14 mouse cellular contexts compared by ENCODE assay signal in genomic region chr2:44165789-44166188, GRCm38 (mm10).
A peak's percentile ranks its signal among the peaks of the same experiment; 100 is the strongest.
DNase-seq lines count a peak whose midpoint lies in the region; ATAC-seq and TF ChIP-seq lines count a peak whose summit lies in the region.
"Had no signal": no experiment of that assay in that cellular context is flagged by ENCODE, and none has a peak within 500 bp of the region (broad histone marks: within the 10 kb centered on the region; RNA-seq: fewer than 3 reads in every experiment).

No protein-coding gene starts in this region.

- TF ChIP-seq EP300 in lung, postnatal 0 days (IDR thresholded peaks at IDR 0.05): no peak

- TF ChIP-seq CTCF in lung, postnatal 0 days (IDR thresholded peaks at IDR 0.05): no peak

- 27% methylated on average over 3 of the region's 3 CpGs for WGBS in lung, postnatal 0 days
- 35% methylated on average over 3 of the region's 3 CpGs for WGBS in intestine, embryonic 16.5 days

- H3K9ac ChIP-seq in lung, postnatal 0 days (replicated peaks; ENCODE audit: low read depth): no peak overlapping the region
- H3K9ac ChIP-seq in intestine, embryonic 16.5 days (ENCODE audit: low read depth, low read length): no peak overlapping the region
- H3K9ac ChIP-seq: heart, embryonic 13.5 days; midbrain, embryonic 13.5 days; neural tube, embryonic 13.5 days had no signal

- no peaks in the 10 kb centered on the region for H3K9me3 ChIP-seq in lung, postnatal 0 days (ENCODE audit: low read length)
- no peaks in the 10 kb centered on the region for H3K9me3 ChIP-seq in intestine, embryonic 16.5 days (ENCODE audit: control insufficient read depth, low read length)
- H3K9me3 ChIP-seq: forebrain, embryonic 10.5 days; heart, embryonic 13.5 days; midbrain, embryonic 13.5 days; neural tube, embryonic 13.5 days had no signal

- H3K4me3 ChIP-seq in lung, postnatal 0 days (ENCODE audit: low read depth, low read length): no peak overlapping the region
- no peak overlapping the region for H3K4me3 ChIP-seq in intestine, embryonic 16.5 days (ENCODE audit: low read length)
- H3K4me3 ChIP-seq: forebrain, embryonic 10.5 days; heart, embryonic 13.5 days; midbrain, embryonic 13.5 days; neural tube, embryonic 13.5 days had no signal

- no peaks in the 10 kb centered on the region for H3K4me1 ChIP-seq in lung, postnatal 0 days (ENCODE audit: insufficient read depth, low read depth, low read length)
- no peaks in the 10 kb centered on the region for H3K4me1 ChIP-seq in intestine, embryonic 16.5 days (ENCODE audit: control insufficient read depth, insufficient read depth, low read length)
- H3K4me1 ChIP-seq: forebrain, embryonic 10.5 days; heart, embryonic 13.5 days; midbrain, embryonic 13.5 days; neural tube, embryonic 13.5 days had no signal

- peak overlapping the region; percentile 32; the same call in 1 of the 2 replicates for H3K27ac ChIP-seq in lung, postnatal 0 days (ENCODE audit: low read length)
- no peak overlapping the region for H3K27ac ChIP-seq in intestine, embryonic 16.5 days (ENCODE audit: low read length)
- H3K27ac ChIP-seq: forebrain, embryonic 10.5 days; heart, embryonic 13.5 days; midbrain, embryonic 13.5 days; neural tube, embryonic 13.5 days had no signal

- peak; percentile 2 for DNase-seq in CD4-positive, CD25-positive, alpha-beta regulatory T cell, adult 2 months (ENCODE audit: low read depth, low spot score)
- peak; percentile 11 to 17 for DNase-seq in lung, adult 18-20 months
- DNase-seq in lung, postnatal 25 days (ENCODE audit: low spot score): no peak
- DNase-seq in fat pad, adult 2 months (ENCODE audit: extremely low read depth, low read depth, low spot score): peak; percentile 50
- DNase-seq in lung, postnatal 0 days (ENCODE audit: low spot score): peak; percentile 37
- no peak for DNase-seq in T-cell, adult 2 months (ENCODE audit: low spot score)
- DNase-seq: cerebellum, adult 11-12 months; thymus, postnatal 25 days had no signal

- H3K36me3 ChIP-seq in lung, postnatal 0 days (ENCODE audit: insufficient read depth, low read length): no peaks in the 10 kb centered on the region
- no peaks in the 10 kb centered on the region for H3K36me3 ChIP-seq in intestine, embryonic 16.5 days (ENCODE audit: control insufficient read depth, insufficient read depth, low read length)
- H3K36me3 ChIP-seq: forebrain, embryonic 10.5 days; heart, embryonic 13.5 days; midbrain, embryonic 13.5 days; neural tube, embryonic 13.5 days had no signal

- no peak overlapping the region for H3K4me2 ChIP-seq in lung, postnatal 0 days (replicated peaks; ENCODE audit: low read depth, low read length)
- no peak overlapping the region for H3K4me2 ChIP-seq in intestine, embryonic 16.5 days (ENCODE audit: low read depth, low read length)
- H3K4me2 ChIP-seq: heart, embryonic 13.5 days; midbrain, embryonic 13.5 days; neural tube, embryonic 13.5 days had no signal

- H3K27me3 ChIP-seq in lung, postnatal 0 days (replicated peaks; ENCODE audit: insufficient read depth, low read length): no peaks in the 10 kb centered on the region
- no peaks in the 10 kb centered on the region for H3K27me3 ChIP-seq in intestine, embryonic 16.5 days (replicated peaks; ENCODE audit: control insufficient read depth, insufficient read depth, low read length)
- H3K27me3 ChIP-seq: heart, embryonic 13.5 days; midbrain, embryonic 13.5 days; neural tube, embryonic 13.5 days had no signal

- ATAC-seq in CD4-positive, CD25-positive, alpha-beta regulatory T cell, adult 4 months: no peak
- ATAC-seq in lung, postnatal 0 days: peak; percentile 33
- ATAC-seq in intestine, embryonic 16.5 days: no peak
- ATAC-seq: midbrain, embryonic 13.5 days had no signal

Comparison
In these comparisons a context has a peak if more than half of its experiments do, and no peak if none do; other contexts are left out.
1. DNase-seq: peak in CD4-positive, CD25-positive, alpha-beta regulatory T cell, adult 2 months (single experiment), lung, adult 18-20 months (2 of 2), fat pad, adult 2 months (single experiment) and lung, postnatal 0 days (single experiment); none in lung, postnatal 25 days (single experiment) and T-cell, adult 2 months (single experiment).